Mouse (Mus musculus): ENCODE measurements around the gene Fbxo40.

DNA sequence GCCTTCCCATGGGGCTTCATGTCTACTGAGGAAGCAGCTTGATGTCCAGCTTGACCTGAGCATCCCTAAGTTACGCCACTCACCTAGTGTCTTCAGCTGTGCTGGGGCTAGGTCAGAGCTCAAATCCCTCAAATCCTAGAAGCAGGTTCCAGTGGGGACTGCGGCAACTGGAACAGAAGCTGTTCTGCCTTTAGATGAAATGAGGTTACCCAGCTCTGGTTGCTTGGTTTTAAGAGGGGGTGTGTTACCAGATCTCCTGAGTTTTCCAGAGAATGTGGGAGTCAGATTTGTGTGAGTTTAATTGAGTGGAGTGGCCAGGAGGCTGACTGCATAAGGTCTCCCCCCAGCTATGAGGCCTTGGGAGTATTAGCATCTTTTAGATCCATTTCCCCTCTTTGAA is 11.1 kb downstream of the Fbxo40 start:
- TF ChIP-seq POLR2A (IDR thresholded peaks at IDR 0.05; ENCODE audit: low read depth, low read length) (no peak), CTCF (IDR thresholded peaks at IDR 0.05; ENCODE audit: extremely low read depth, insufficient read length, insufficient replicate concordance, low read depth, low read length) (no peak)

All from small intestine, adult 2 months (tissue).